Mouse (Mus musculus) heart, embryonic 16.5 days (tissue): ENCODE measurements around the gene Mmp17. TPM values are rescaled to one million over a fixed set of nuclear protein-coding genes. Genes with fewer than 3 reads are reported as not detected.

Source experiments
- ATAC-seq: fragments of 200-750 bp; cut with Nextera tagmentation; replicated peaks from 2 replicates; pipeline ENCODE4 v1.8.0; 2017; ENCODE audit warnings: moderate number of reproducible peaks; ENCODE audit not compliant: insufficient read depth, low FRiP score; ENCODE audit errors: extremely low read depth
- H3K27ac ChIP-seq: fragments of 300-500 bp; sonication (generic); 2 replicates; pipeline ENCODE4 v1.5.1; 2014; ENCODE audit warnings: mild to moderate bottlenecking, low read length, control low read depth, moderate library complexity
- H3K27me3 ChIP-seq: fragments of 300-500 bp; sonication (generic); 2 replicates; pipeline ENCODE4 v1.6.1; 2014; ENCODE audit warnings: low read length, mixed read lengths; ENCODE audit not compliant: control insufficient read depth, insufficient read depth
- H3K36me3 ChIP-seq: fragments of 300-500 bp; sonication (generic); 2 replicates; pipeline ENCODE4 v1.6.1; 2014; ENCODE audit not compliant: control insufficient read depth, insufficient read depth
- H3K4me1 ChIP-seq: fragments of 300-500 bp; sonication (generic); 2 replicates; pipeline ENCODE4 v1.6.1; 2014; ENCODE audit warnings: low read length, mixed read lengths; ENCODE audit not compliant: control insufficient read depth, insufficient read depth
- H3K4me2 ChIP-seq: fragments of 300-500 bp; sonication (generic); 2 replicates; pipeline ENCODE4 v1.6.1; 2014; ENCODE audit warnings: low read depth, mild to moderate bottlenecking, control low read depth, low read length
- H3K4me3 ChIP-seq: fragments of 300-500 bp; sonication (generic); 2 replicates; pipeline ENCODE4 v1.5.1; 2014; ENCODE audit warnings: mild to moderate bottlenecking, control low read depth, low read length
- H3K9ac ChIP-seq: fragments of 300-500 bp; sonication (generic); 2 replicates; pipeline ENCODE4 v1.6.1; 2014; ENCODE audit warnings: low read length, control low read depth
- H3K9me3 ChIP-seq: fragments of 300-500 bp; sonication (generic); replicated peaks from 2 replicates; pipeline ENCODE4 v1.6.1; 2016; ENCODE audit warnings: low read length; ENCODE audit not compliant: control insufficient read depth
- WGBS: fragments of 180-500 bp; shearing (Covaris S2); extraction: QIAGEN DNeasy Blood & Tissue Kit; methylation state at CpG from one replicate; pipeline ENCODE4 v1.1.7; 2014; 5-methylcytosine and 5-hydroxymethylcytosine counted together
- polyA plus RNA-seq: library from polyadenylated mRNA; unstranded; fragments of >200 nt; fragmentation: Nextera tagmentation; extraction: Ambion mirVana; gene quantifications from 2 replicates; pipeline ENCODE4 v1.2.1, GENCODE M21; 2015

Mmp17 gene
- polyA plus RNA-seq: 1.3 and 1.5 TPM in 2 replicates

DNA sequence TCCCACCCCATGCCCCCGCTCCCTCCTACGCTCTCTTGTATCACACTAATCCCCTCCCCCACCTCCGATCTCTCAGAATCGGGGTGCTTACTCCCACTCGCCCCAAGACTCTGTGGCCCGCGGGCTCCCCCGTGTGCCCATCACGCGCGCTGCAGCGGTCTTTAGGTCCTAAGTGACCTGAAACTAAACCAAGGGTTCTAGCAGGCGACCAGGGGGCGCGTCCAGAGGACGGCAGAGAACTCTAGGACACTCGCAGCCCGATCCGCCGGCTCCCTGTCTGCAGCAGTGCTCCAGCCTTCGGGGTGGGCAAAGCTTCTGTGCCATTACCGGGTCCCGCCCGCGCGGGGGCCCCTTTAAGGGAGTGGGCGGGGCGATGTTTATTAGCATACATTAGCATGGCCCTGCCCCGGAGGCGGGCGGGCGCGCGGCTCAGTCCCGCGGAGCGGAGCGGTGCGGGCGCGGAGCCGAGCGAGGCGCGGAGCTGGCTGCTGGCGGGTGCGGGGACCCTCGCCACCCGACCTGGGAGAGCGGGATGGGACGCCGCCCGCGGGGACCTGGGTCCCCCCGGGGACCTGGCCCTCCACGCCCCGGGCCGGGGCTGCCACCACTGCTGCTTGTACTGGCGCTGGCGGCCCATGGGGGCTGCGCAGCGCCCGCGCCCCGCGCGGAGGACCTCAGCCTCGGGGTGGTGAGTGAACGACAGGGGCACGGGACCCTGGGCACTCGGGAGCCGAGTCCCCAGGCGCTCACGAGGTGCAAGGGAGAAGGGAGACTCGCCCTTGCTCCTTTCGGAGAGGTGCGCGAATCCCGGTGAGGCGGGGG is at the start of gene Mmp17:
Gene Mmp17 (plus strand): TSS at position 409 of the 822 bp plus-strand sequence.
- no peaks in the 10 kb centered on the region for H3K9me3 ChIP-seq
- no peak within 1 kb of the TSS for H3K27ac ChIP-seq
- peak; percentile 88 for ATAC-seq
- H3K4me3 ChIP-seq: peak within 1 kb of the TSS; percentile 76
- peak within 1 kb of the TSS; percentile 70 for H3K9ac ChIP-seq
- peak within 1 kb of the TSS; percentile 100 for H3K4me2 ChIP-seq
- no peaks in the 10 kb centered on the region for H3K36me3 ChIP-seq
- peaks cover 55% of the 10 kb centered on the region for H3K27me3 ChIP-seq
- peaks cover 16% of the 10 kb centered on the region for H3K4me1 ChIP-seq
- WGBS: under 1% methylated on average over 74 of the region's 80 CpGs

DNA sequence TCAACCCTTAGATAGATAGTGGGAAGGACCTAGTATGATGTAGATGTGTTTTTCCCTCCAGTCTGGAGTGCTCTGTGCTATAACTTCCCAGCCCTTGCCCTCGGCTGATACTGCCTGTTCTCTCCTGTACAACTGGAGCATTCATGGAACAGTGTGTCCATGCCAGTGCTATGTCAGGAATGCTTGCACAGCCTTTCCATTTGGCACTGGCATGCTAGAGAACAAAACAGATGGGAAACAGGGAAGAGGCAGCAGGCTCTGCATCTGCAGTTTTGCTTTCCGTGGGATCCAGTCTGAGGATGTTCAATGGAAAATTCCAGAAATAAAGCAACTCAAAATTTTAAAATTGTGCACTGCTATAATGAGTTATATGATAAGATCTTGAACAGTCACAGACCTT is 49.5 kb upstream of the Mmp17 start:
- H3K9ac ChIP-seq: no peak overlapping the region
- peak; percentile 87 for ATAC-seq
- no peak overlapping the region for H3K4me3 ChIP-seq
- H3K4me2 ChIP-seq: no peak overlapping the region
- peaks cover 22% of the 10 kb centered on the region for H3K4me1 ChIP-seq
- 44% methylated on average over 2 of the region's 2 CpGs for WGBS
- peak overlapping the region; percentile 86 for H3K27ac ChIP-seq
- H3K36me3 ChIP-seq: 0 out of 2 replicates have a peak, but pooled peaks cover 13% of the 10 kb centered on the region
- H3K27me3 ChIP-seq: no peaks in the 10 kb centered on the region
- H3K9me3 ChIP-seq: no peaks in the 10 kb centered on the region

DNA sequence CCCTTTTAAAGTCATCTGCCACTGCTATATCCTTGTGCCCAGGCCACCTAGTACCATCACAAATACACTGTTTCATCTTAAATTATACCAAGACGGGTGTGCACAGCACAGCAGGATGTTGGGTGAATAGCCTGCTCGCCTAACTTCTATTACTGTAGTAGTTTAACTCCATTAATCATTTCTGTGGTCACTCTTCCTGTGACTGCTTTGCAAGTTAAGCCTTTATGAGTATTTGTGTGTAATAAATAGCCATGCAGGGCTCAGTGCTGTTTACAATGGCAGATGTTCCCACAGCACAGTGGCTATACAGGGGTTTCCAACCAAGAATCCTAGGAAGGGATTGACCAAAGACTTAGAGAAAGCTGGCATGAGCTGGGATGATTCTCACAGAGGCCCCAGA is 48.9 kb upstream of the Mmp17 start:
- Histone ChIP-seq H3K9me3 (no peaks in the 10 kb centered on the region), H3K9ac (no peak overlapping the region), H3K27me3 (no peaks in the 10 kb centered on the region), H3K36me3 (0 out of 2 replicates have a peak, but pooled peaks cover 14% of the 10 kb centered on the region), H3K4me1 (peaks cover 22% of the 10 kb centered on the region), H3K4me3 (no peak overlapping the region), H3K27ac (peak overlapping the region; percentile 38), H3K4me2 (no peak overlapping the region)
- 84% methylated on average over 2 of the region's 2 CpGs for WGBS
- ATAC-seq: no peak

DNA sequence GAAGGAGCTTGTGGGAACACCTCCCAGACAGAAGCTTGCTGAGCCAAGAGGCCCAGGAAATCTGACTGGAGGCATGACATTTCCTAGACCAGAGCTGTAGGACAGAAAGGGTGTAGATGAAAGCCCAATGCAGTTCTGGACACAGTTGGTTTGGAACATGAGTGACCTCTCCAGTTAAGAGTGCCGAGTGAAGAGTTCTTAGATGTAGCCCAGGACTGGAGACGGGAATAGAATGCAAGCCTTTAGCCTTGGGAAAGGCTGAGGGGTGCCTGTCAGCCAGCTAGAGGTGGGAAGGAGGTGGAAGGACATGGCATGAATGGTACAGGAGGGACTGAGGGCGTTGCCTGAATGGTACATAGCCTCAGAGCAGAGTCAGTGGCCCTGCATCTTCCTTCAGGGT is 48.5 kb upstream of the Mmp17 start:
- Histone ChIP-seq H3K4me3 (no peak overlapping the region), H3K9me3 (no peaks in the 10 kb centered on the region), H3K27me3 (no peaks in the 10 kb centered on the region), H3K9ac (no peak overlapping the region), H3K4me1 (peaks cover 22% of the 10 kb centered on the region), H3K4me2 (no peak overlapping the region), H3K27ac (peak overlapping the region; percentile 38), H3K36me3 (0 out of 2 replicates have a peak, but pooled peaks cover 12% of the 10 kb centered on the region)
- no peak for ATAC-seq
- WGBS: 60% methylated on average over 3 of the region's 3 CpGs

DNA sequence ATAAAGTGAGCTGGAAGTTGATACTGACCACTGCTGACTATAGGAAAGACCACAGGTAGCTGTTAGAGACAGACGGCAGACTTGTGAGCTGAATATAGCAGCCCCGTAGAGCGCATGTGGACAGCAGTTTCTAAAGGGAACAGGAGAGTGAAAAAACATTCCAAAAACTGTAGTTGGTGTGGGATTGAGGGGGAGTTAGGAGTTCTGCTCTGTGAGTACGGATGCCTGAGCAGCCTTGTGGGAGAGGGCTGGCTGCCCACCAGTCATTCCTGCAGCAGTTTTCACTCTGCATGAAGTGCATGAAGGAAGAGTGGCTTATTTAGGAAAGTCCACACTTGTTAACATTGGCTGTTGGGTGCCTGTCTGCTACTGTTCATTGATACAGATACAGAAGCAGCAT is 45.1 kb upstream of the Mmp17 start:
- H3K4me3 ChIP-seq: no peak overlapping the region
- WGBS: 81% methylated on average over 4 of the region's 4 CpGs
- peaks cover 17% of the 10 kb centered on the region for H3K4me1 ChIP-seq
- H3K36me3 ChIP-seq: peaks cover 37% of the 10 kb centered on the region
- H3K9me3 ChIP-seq: no peaks in the 10 kb centered on the region
- H3K9ac ChIP-seq: no peak overlapping the region
- no peak for ATAC-seq
- no peak overlapping the region for H3K4me2 ChIP-seq
- no peaks in the 10 kb centered on the region for H3K27me3 ChIP-seq
- no peak overlapping the region for H3K27ac ChIP-seq

DNA sequence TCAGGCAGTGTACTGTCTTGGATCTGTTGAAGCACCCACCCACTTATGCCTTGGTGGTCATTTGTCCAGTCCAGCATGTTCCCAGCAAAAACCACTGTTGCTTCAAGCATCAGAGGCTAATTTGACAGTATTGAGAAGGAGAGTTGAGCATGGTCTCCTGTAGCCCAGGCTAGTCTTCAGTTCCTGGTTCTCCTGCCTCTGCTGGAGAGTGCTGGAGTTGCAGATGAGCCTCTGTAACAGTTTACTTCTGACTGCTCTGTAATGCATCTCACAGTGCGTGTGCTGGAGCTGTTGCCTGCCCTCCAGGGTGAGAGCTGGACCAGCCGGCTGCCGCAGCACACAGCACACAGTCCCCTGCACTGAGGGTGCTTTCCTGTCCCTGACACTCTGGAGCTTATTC is 41.7 kb upstream of the Mmp17 start:
- Histone ChIP-seq H3K27ac (no peak overlapping the region), H3K36me3 (peaks cover 55% of the 10 kb centered on the region), H3K4me1 (no peaks in the 10 kb centered on the region), H3K4me2 (no peak overlapping the region), H3K27me3 (no peaks in the 10 kb centered on the region), H3K4me3 (no peak overlapping the region), H3K9ac (no peak overlapping the region), H3K9me3 (no peaks in the 10 kb centered on the region)
- ATAC-seq: no peak
- 88% methylated on average over 3 of the region's 3 CpGs for WGBS

DNA sequence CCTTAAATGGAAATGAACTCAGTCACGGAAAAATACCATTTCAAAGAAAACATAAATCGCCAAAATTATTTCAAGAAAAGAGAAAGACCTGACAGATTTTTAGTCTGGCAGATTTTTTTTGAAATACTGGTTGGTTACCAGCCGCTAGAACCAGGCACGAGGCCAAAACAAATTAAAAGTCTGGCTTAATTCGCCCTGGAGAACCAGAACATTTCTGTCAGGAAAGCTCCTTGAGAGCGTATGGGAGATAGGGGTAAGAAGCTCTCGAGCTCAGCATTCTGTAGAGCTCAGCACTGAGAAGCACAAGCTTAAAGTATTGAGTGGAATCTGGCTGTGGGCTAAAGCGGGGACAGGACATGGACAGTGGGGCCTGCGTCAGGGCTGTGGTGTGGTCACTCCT is 38.2 kb upstream of the Mmp17 start:
- no peak overlapping the region for H3K27ac ChIP-seq
- no peaks in the 10 kb centered on the region for H3K27me3 ChIP-seq
- no peak overlapping the region for H3K9ac ChIP-seq
- H3K9me3 ChIP-seq: no peaks in the 10 kb centered on the region
- H3K36me3 ChIP-seq: peaks cover 68% of the 10 kb centered on the region
- H3K4me2 ChIP-seq: no peak overlapping the region
- H3K4me3 ChIP-seq: no peak overlapping the region
- 74% methylated on average over 9 of the region's 9 CpGs for WGBS
- no peaks in the 10 kb centered on the region for H3K4me1 ChIP-seq
- ATAC-seq: no peak

DNA sequence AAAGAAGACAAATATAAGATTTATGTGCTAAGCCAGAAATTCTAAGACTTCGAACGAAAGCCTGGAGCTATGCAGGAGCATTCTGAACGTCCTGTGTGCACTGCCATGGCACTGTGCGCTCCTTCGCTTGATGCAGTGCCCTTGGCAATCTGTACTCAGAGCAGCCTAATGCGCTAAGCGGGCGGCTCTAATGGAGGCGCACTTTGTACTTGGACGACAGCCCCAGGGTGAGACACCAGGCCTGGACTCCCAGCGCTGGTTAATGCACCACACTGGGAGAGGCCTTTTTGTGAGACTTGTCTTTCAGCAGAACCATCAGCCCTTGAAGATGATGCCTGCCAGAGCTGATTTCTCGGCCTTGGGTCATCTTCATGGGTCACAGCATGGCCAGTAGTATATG is 34.3 kb upstream of the Mmp17 start:
- no peak overlapping the region for H3K9ac ChIP-seq
- H3K27me3 ChIP-seq: no peaks in the 10 kb centered on the region
- WGBS: 90% methylated on average over 12 of the region's 12 CpGs
- H3K4me1 ChIP-seq: no peaks in the 10 kb centered on the region
- peaks cover 69% of the 10 kb centered on the region for H3K36me3 ChIP-seq
- no peaks in the 10 kb centered on the region for H3K9me3 ChIP-seq
- H3K4me2 ChIP-seq: no peak overlapping the region
- no peak overlapping the region for H3K27ac ChIP-seq
- ATAC-seq: no peak
- no peak overlapping the region for H3K4me3 ChIP-seq

DNA sequence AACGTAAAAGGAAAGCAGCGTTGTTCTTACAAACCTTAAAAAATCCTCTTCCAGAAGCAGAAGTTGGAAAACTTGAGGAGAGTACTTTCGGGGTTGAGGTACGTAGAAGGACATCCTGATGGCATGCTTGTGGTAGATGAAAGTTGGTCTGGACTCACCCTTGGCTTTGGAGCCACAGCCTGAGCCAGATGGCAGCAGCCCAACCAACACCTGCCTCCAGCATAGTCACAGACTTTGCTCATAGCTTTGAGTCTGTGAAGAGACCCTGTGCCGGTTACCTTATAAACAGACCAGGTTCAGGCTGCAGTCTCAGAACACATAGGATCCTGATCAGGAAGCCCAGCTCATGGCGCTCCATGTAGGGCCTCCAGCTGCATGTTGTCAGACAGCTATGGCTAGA is 33.2 kb upstream of the Mmp17 start:
- 96% methylated on average over 6 of the region's 6 CpGs for WGBS

More for the DNA sequence above, 33.2 kb upstream of the Mmp17 start:
- Histone ChIP-seq H3K36me3 (peaks cover 74% of the 10 kb centered on the region), H3K27ac (no peak overlapping the region), H3K27me3 (no peaks in the 10 kb centered on the region), H3K9ac (no peak overlapping the region), H3K9me3 (no peaks in the 10 kb centered on the region), H3K4me2 (no peak overlapping the region), H3K4me3 (no peak overlapping the region), H3K4me1 (no peaks in the 10 kb centered on the region)
- ATAC-seq: no peak
